Mouse (Mus musculus) heart, postnatal 0 days (tissue): ENCODE measurements around the gene Smg1.

Experiments
- CTCF ChIP-seq: IDR thresholded peaks from 2 replicates; pipeline ENCODE4 v1.5.1; 2016; ENCODE audit warnings: antibody characterized with exemption, control low read depth, low read depth
- EP300 ChIP-seq: IDR thresholded peaks from 2 replicates; pipeline ENCODE4 v1.6.1; 2016; ENCODE audit warnings: antibody characterized with exemption, low read depth

DNA sequence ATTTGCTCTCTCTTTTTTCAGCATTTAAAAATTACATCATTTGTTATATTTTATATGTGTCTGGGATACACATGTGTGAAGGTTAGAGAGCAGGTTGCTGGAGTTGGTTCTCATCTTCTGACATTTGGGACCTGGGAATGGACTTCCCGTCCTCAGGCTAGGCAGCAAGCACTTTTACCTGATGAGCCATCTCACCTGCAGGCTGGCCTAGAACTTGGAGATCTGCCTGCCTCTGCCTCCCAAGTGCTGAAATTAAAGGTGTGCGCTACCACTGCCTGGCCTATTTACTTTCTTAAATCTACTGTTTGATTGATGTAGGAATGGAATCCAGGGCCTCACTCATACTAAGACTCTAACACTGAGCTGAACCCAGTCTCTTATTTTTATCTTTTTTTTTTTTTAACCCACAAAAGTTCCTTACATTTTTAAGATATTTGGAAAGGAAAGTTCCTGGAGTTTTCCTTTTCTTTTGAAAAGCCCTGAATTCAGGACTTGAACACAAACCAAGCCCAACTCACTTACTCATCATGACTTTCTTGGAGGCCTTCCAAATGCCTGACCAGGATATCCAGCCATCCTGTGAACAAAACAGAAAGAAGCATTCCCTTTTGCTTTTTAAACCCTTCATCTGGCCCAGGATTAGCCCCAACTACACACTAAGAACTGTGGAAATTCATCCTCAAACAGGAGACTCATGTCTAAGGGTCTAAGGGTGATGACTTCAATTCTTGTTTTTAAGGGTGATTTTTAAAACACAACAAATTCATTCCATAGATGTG is 8.1 kb upstream of the Smg1 start:
- TF ChIP-seq CTCF (no peak), EP300 (no peak)
